Mouse (Mus musculus): Measurements from ENCODE around the gene Atrn. TPM values are rescaled to one million over a fixed set of nuclear protein-coding genes. Genes with fewer than 3 reads are reported as not detected.

Atrn gene
- polyA plus RNA-seq, 1 experiment = 6.2 TPM

DNA sequence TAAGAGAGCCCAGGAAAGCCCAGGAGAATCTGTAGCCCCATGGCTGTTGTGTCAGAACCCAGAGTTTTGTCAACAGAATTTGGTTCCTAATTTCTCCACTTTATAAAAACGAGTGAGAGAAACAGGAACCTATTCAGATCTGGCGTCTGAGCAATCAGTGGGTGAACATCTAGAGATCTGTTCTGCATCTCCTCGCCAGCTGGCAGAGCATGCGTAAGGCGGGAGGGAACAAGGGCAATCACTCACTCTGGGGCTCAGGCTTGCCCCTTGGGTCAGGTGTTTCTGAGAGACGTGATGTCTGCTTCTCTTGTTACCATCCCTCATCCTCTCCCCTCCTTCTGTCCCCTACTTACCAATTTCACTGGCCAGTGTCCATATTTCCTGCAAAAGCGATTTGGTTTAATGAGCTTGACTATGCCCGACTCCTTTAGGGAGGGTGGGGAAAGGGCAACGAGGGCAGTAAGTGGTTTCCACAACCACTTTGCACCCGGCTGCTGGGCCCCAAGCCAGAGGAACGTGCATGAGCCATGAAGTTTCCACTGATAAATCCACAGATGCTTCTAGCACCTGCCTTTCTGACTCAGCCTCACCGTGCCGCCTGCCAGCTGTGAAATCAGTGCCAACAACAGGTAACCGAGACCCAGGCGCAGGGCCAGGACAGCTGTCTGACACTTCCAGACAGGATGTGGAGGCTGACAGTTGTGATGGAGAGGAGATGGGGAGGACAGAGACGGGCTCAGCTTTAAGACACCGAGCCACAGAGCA is 131.1 kb downstream of the Atrn start:
- WGBS = 11% methylated on average over 17 of the region's 17 CpGs
- TF ChIP-seq POLR2A (IDR thresholded peaks at IDR 0.05; ENCODE audit: borderline replicate concordance, control insufficient read depth, low read depth, low read length) (no peak), CTCF (IDR thresholded peaks at IDR 0.05; ENCODE audit: control insufficient read depth, insufficient read depth, low read length) (no peak)
- Histone ChIP-seq H3K27ac (ENCODE audit: control insufficient read depth, insufficient read depth, low read depth, low read length, poor library complexity) (no peak overlapping the region), H3K4me1 (ENCODE audit: control insufficient read depth, insufficient read depth, low read length) (peaks cover 4% of the 10 kb centered on the region; the same call in 1 of the 2 replicates), H3K4me3 (replicated peaks; ENCODE audit: control insufficient read depth, low read depth, low read length) (no peak overlapping the region)

DNA sequence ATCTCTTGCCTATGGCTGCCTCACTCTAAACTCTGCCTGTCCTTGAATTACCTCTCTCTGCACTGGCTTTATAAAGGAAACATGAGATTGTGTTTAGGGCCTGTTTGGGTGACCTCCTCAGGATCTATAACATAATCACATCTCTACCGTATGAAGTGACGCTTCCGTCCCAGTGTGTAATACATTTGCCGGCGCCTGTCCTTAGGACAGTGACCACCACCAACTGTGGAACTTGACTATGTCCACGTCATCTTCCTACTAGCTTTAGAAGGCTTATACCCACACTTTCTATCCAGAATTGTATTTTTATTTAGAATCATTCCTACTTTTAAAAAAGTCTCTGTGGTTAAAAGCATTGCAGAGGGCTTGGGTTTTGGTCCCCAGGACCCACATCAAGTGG is 131.9 kb downstream of the Atrn start:
- Histone ChIP-seq H3K27ac (ENCODE audit: control insufficient read depth, insufficient read depth, low read depth, low read length, poor library complexity) (no peak overlapping the region), H3K4me3 (replicated peaks; ENCODE audit: control insufficient read depth, low read depth, low read length) (no peak overlapping the region), H3K4me1 (ENCODE audit: control insufficient read depth, insufficient read depth, low read length) (peaks cover 4% of the 10 kb centered on the region; the same call in 1 of the 2 replicates)
- TF ChIP-seq POLR2A (IDR thresholded peaks at IDR 0.05; ENCODE audit: borderline replicate concordance, control insufficient read depth, low read depth, low read length) (no peak), CTCF (IDR thresholded peaks at IDR 0.05; ENCODE audit: control insufficient read depth, insufficient read depth, low read length) (no peak)
- 87% methylated on average over 6 of the region's 6 CpGs for WGBS

- WGBS = 73% methylated on average over 5 of the region's 5 CpGs
- H3K4me1 ChIP-seq (ENCODE audit: control insufficient read depth, insufficient read depth, low read length) = peaks cover 4% of the 10 kb centered on the region; the same call in 1 of the 2 replicates
- TF ChIP-seq POLR2A (IDR thresholded peaks at IDR 0.05; ENCODE audit: borderline replicate concordance, control insufficient read depth, low read depth, low read length) (no peak), CTCF (IDR thresholded peaks at IDR 0.05; ENCODE audit: control insufficient read depth, insufficient read depth, low read length) (no peak)
- no peak overlapping the region for H3K4me3 ChIP-seq (replicated peaks; ENCODE audit: control insufficient read depth, low read depth, low read length)
- no peak overlapping the region for H3K27ac ChIP-seq (ENCODE audit: control insufficient read depth, insufficient read depth, low read depth, low read length, poor library complexity)
These were observed 132.4 kb downstream of the Atrn start for GRCm38 (mm10) chr2:131038675-131039074.

DNA sequence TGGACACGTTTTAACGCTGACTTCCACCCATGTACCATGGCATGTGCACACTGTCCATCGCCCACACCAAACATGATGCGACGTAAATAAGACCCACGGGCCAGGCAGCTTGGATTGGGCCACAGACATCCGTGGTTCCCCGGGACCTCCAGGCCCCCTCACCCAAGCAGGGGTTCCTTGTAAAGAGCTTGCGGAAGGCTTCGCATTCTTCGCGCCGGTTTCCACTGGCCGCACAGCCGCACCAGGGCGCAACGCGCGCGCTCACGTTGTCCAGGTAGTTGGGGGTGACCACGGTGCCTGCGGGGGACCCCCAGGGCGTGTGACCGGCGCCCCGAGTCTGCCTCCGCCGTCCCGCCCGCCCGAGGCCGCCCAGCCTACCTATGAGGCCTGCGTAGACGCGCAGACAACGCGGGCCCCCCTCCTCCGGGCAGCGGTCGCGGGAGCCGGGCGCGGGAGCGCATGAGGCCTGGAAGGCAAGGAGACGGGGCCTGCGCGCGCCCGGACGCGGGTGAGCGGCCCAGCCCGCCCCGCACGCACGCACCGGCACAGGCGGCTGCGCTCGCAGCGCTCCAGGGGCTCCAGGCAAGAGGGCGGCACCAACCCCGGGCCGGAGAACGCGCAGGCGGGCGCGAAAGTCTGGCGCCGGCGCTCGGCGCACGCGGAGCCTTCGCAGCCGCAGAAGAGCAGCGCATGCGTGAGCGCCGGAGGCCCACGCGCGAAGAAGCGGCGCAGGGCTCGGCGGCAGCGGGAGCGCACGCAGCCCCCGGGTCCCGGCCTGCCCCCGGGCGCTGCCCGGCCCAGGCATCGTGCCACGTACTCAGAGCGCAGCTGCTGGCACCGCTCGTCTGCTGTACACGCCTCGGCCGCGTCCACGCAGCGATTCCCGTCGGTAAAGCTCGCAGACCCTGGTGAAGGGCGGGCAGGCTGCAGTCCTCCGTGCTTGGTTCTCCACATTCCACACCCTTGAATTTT is 134.8 kb downstream of the Atrn start:
- Histone ChIP-seq H3K27ac (ENCODE audit: control insufficient read depth, insufficient read depth, low read depth, low read length, poor library complexity) (0 out of 2 replicates have a peak overlapping the region, but pooled peaks have one; percentile 6), H3K4me1 (ENCODE audit: control insufficient read depth, insufficient read depth, low read length) (peaks cover 6% of the 10 kb centered on the region; the same call in 1 of the 2 replicates), H3K4me3 (replicated peaks; ENCODE audit: control insufficient read depth, low read depth, low read length) (no peak overlapping the region)
- TF ChIP-seq CTCF (IDR thresholded peaks at IDR 0.05; ENCODE audit: control insufficient read depth, insufficient read depth, low read length) (no peak), POLR2A (IDR thresholded peaks at IDR 0.05; ENCODE audit: borderline replicate concordance, control insufficient read depth, low read depth, low read length) (no peak; the same call in 1 of the 2 replicates)
- whole genome bisulfite sequencing = 5% methylated on average over 115 of the region's 115 CpGs

DNA sequence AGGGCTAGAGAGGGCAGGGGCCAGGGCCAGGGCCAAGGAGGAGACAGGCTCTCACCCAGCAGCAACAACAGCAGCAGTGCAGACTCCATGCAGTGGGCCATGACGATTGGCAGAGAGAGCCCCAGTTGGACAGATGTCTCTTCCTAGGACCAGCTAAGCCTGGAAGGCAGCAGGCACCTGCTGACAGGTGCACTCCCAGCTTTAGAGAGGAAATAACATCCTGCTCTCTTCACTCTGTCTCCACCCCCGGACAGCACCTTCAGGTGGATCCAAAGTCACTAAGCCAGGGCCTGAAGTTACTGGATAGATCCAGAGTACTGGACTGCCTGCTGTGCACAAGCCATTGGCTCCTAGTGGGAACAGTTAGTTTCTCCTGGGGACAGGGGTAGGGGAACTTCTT is 136.7 kb downstream of the Atrn start, which contains the start of gene Gfra4:
Gene Gfra4, minus strand, starts transcription at position 101 of the 400 bp plus-strand sequence.
- Histone ChIP-seq H3K27ac (ENCODE audit: control insufficient read depth, insufficient read depth, low read depth, low read length, poor library complexity) (no peak within 1 kb of the TSS), H3K4me1 (ENCODE audit: control insufficient read depth, insufficient read depth, low read length) (peaks cover 2% of the 10 kb centered on the region; the same call in 1 of the 2 replicates), H3K4me3 (replicated peaks; ENCODE audit: control insufficient read depth, low read depth, low read length) (no peak within 1 kb of the TSS)
- TF ChIP-seq POLR2A (IDR thresholded peaks at IDR 0.05; ENCODE audit: borderline replicate concordance, control insufficient read depth, low read depth, low read length) = no peak
- no peak for TF ChIP-seq CTCF (IDR thresholded peaks at IDR 0.05; ENCODE audit: control insufficient read depth, insufficient read depth, low read length)
- 86% methylated on average over 2 of the region's 2 CpGs for WGBS

GRCm38 (mm10) chr2:131044354-131044852 is 138.1 kb downstream of the Atrn start:
- Histone ChIP-seq H3K4me1 (ENCODE audit: control insufficient read depth, insufficient read depth, low read length) (peaks cover 2% of the 10 kb centered on the region; the same call in 1 of the 2 replicates), H3K4me3 (replicated peaks; ENCODE audit: control insufficient read depth, low read depth, low read length) (no peak overlapping the region), H3K27ac (ENCODE audit: control insufficient read depth, insufficient read depth, low read depth, low read length, poor library complexity) (no peak overlapping the region)
- TF ChIP-seq CTCF (IDR thresholded peaks at IDR 0.05; ENCODE audit: control insufficient read depth, insufficient read depth, low read length) = no peak
- TF ChIP-seq POLR2A (IDR thresholded peaks at IDR 0.05; ENCODE audit: borderline replicate concordance, control insufficient read depth, low read depth, low read length) = no peak
- 28% methylated on average over 7 of the region's 7 CpGs for WGBS

- Histone ChIP-seq H3K4me3 (replicated peaks; ENCODE audit: control insufficient read depth, low read depth, low read length) (no peak overlapping the region), H3K4me1 (ENCODE audit: control insufficient read depth, insufficient read depth, low read length) (peaks cover 2% of the 10 kb centered on the region; the same call in 1 of the 2 replicates), H3K27ac (ENCODE audit: control insufficient read depth, insufficient read depth, low read depth, low read length, poor library complexity) (no peak overlapping the region)
- 76% methylated on average over 9 of the region's 9 CpGs for WGBS
- TF ChIP-seq CTCF (IDR thresholded peaks at IDR 0.05; ENCODE audit: control insufficient read depth, insufficient read depth, low read length) = no peak
- TF ChIP-seq POLR2A (IDR thresholded peaks at IDR 0.05; ENCODE audit: borderline replicate concordance, control insufficient read depth, low read depth, low read length) = no peak
These were observed 138.9 kb downstream of the Atrn start for GRCm38 (mm10) chr2:131044989-131045720.
